Mouse (Mus musculus): ENCODE data around the gene Neurl3. TPM values are rescaled to one million over a fixed set of nuclear protein-coding genes. Genes with fewer than 3 reads are reported as not detected.
A peak's percentile ranks its signal among the peaks of the same experiment; 100 is the strongest.

The Neurl3 gene
- total RNA-seq, 2 experiments from 2014 or later = 0.53 to 0.77 TPM

GRCm38 (mm10) chr1:36298107-36298506 is 23.6 kb upstream of the Neurl3 start:
- no peak for DNase-seq (ENCODE audit: low spot score in 2 of 2)

- DNase-seq (ENCODE audit: low spot score in 2 of 2) = peak in 1 of 2 experiments; percentile 41
Observed at GRCm38 (mm10) chr1:36296466-36297149, 22.1 kb upstream of the Neurl3 start.

GRCm38 (mm10) chr1:36294402-36294801 is 19.9 kb upstream of the Neurl3 start:
- DNase-seq (ENCODE audit: low spot score in 2 of 2) = no peak

DNA sequence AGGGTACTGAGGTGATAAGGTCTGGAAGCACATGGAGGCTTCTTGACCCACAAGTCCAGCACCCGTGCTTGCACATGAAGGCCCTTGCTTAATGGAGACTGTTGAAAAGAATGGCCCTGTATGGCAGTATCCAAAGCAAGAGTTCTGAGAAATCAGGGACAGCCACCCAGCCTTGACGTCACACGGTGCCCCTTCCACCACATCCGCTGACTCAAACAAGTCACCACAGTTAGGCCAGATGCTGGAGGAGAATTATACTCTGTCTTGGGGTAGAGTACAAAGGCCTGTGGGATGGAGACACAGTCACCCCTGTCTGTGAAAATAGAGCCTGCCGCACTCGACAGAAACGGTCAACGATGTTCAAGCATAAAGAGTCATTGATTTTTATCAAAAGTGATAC is 19.0 kb upstream of the Neurl3 start:
- DNase-seq (ENCODE audit: low spot score in 2 of 2) = no peak

DNA sequence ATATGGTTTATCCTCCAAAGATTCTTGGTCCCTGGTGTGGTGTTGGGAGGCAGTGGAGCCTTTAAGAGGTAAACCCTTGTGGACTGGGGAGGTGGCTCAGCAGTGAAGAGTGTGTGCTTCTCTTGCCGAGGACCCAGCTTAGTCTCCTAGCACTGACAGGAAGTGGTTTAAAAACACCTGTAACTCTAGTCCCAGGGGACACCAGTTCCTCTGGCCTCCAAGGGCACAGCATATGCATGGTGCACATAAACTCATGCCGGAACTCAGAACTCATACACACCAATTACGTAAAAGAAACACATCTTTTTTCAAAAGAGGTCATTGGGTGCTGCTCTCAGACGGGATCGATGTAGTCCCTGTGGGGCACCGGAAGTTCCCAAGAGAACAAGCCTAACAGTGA is 7.4 kb upstream of the Neurl3 start:
- no peak for DNase-seq (ENCODE audit: low spot score in 2 of 2)

DNA sequence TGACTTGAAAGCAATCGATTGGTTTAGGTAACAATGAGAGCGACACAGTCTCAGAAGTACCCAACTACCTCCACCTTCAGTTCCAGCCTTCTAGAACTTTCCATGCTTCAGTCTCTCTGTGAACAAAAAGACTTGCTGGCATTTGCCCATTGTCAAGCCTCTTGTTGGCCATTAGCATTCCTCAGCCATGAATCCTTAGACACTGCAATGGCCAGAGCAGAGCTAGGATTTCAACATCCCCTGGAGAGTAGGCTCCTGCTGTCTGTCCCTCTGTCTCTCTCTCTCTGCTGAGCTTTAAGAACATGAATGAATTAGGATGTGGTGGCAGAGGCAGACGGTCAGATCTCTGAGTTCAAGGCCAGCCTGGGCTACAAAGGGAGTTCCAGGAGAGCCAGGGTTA is 6.5 kb upstream of the Neurl3 start:
- DNase-seq (ENCODE audit: low spot score in 2 of 2) = no peak

- peak; percentile 37 to 80 for DNase-seq (ENCODE audit: low spot score in 2 of 2)
Observed at GRCm38 (mm10) chr1:36279202-36279601, 4.7 kb upstream of the Neurl3 start.

DNA sequence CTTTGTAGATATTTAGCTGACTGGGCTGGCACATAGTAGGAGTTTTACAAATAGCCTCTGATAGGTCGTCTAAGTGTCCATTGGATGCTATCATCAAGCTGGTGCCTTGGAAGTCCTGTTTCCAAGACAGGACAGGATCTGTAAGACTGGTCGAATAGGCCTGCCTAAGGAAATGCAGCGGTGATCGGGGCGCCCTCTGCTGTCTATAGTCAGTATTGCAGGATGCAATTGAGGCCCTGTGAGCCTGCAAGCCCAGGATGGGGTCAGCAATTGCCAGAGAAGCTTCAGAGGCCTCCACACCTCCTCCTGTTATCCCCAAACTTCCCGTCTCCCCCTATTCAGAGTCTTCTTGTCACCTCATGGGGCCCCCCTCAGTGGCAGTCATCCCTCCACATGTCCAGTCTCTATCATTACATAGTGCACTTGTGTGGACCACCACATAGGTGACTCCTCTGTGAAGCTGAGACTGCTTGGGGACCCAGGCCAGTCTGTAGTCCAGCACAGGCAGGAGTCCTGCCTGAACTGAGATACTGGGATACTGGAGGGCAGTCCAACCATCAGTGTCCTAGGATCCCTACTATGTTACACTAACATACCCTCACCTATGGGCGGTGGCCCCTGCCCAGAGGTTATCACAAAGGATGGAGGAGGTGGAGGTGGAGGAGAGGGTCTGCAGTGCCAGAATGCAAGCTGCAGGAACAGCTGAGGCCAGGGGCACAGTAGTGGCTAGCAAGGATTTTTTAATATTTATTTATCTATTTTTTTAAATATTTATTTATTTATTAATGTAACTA is 3.0 kb upstream of the Neurl3 start:
- DNase-seq (ENCODE audit: low spot score in 2 of 2) = peak; percentile 29 to 74

- no peak for DNase-seq (ENCODE audit: low spot score in 2 of 2)
Observed at GRCm38 (mm10) chr1:36275635-36276389, 1.3 kb upstream of the Neurl3 start.

- DNase-seq (ENCODE audit: low spot score in 2 of 2) = no peak
Observed at GRCm38 (mm10) chr1:36273288-36273687, 1.2 kb downstream of the Neurl3 start.

DNA sequence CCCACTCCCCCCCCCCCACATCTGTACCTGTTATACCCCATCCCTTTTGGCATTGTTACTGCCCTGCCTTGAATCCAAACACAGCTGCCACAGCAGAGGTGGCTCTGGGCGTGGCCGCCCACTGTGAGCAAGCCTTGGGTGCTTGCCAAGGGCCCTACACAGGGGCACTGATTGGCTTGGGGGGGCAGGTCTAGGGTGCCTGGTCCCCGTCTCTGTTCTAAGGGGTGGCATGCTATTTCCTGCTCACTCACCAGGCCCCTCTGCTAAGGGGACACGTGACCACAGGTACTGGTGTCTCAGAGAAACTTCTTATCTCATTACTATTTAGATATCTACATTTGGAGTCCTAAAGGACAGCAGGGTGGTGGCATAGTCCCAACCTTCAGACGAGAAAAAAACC is 1.9 kb downstream of the Neurl3 start:
- DNase-seq (ENCODE audit: low spot score in 2 of 2) = no peak

DNA sequence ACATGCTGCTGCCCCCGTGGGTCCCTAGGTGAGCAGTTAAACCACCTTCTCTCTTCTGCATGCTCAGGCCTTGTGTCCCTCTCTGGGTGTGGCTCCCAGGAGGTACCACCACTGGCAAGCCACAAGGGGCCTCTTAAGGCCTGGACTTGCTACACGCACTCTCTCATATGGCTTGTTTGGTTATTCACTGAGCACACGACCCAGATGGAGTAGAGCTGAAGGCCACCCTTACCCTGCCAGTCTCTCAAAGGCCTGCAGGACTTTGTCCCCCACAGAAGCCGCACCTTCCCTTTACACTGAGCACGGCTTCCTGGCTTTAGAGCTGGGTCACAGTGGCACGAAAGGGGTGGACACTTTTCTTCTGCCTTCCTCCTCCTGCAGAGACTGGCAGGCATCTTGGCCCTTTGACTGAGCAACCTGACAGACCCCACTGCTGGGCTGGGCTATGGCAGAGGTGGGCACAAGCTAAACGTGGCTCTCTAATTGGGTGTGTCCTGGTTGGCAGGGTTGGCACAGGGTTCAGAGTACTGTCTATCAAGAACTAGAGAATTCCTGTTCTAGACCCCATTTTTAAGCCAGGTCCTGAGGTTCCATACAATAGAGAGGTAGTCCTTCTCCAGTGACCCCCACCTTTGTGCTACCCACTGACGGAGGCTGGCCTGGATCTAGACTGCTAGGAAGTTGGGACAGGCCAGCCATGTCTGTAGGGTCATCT is 2.8 kb downstream of the Neurl3 start:
- no peak for DNase-seq (ENCODE audit: low spot score in 2 of 2)

GRCm38 (mm10) chr1:36270666-36271065 is 3.8 kb downstream of the Neurl3 start:
- DNase-seq (ENCODE audit: low spot score in 2 of 2) = no peak

DNA sequence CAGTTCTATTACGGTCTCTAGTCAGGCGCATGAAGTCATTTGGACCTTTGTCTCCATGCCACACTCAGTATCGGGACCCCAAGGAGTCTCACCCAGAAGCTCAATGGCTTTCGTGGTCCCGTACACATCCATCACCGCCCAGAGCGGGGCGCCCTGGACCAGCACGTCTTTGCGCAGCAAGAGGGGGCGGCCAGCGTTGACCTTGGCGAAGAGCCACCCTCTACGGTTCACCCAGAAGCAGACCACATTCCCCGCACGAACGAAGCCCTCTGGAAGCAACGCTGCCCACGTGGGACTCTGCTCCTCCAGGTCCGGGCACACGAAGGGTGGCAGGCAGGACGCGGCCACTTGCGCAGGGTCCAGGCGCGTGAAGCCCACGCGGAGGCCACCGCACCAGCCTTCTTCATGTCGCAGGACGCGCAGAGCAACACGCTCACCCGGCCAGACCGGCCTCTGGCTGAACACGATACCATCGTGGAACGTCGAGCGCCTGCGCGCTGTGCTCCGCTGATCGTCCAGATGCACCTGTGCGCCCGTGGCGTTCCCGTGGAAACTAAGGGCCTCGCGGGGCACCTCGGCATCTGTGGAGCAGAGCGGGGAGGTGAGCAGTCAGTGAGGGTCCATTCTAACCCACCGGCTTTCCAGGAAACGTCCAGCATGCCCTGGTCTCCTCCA is 5.2 kb downstream of the Neurl3 start:
- no peak for DNase-seq (ENCODE audit: low spot score in 2 of 2)

DNA sequence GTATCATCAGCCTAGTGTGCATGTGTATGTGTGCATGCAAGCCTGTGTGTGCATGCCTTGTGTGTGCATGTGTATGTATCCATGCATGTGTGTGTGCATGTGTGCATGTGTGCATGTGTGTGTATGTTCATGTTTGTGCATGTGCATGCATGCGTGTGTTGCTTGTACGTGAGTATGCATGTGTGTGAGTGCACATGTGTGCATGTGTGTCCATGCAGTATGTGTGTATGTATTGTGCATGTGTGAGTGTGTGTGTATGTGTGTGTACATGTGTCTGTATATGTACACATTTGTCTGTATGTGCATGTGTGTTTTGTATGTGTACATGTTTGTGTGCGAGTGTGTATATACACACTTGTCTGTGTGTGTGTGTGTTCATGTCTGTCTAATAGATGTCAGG is 6.9 kb downstream of the Neurl3 start:
- no peak for DNase-seq (ENCODE audit: low spot score in 2 of 2)

GRCm38 (mm10) chr1:36266293-36266692 is 8.2 kb downstream of the Neurl3 start:
- no peak for DNase-seq (ENCODE audit: low spot score in 2 of 2)

- DNase-seq (ENCODE audit: low spot score in 2 of 2) = no peak
Observed at GRCm38 (mm10) chr1:36263833-36264488, 10.5 kb downstream of the Neurl3 start.

DNA sequence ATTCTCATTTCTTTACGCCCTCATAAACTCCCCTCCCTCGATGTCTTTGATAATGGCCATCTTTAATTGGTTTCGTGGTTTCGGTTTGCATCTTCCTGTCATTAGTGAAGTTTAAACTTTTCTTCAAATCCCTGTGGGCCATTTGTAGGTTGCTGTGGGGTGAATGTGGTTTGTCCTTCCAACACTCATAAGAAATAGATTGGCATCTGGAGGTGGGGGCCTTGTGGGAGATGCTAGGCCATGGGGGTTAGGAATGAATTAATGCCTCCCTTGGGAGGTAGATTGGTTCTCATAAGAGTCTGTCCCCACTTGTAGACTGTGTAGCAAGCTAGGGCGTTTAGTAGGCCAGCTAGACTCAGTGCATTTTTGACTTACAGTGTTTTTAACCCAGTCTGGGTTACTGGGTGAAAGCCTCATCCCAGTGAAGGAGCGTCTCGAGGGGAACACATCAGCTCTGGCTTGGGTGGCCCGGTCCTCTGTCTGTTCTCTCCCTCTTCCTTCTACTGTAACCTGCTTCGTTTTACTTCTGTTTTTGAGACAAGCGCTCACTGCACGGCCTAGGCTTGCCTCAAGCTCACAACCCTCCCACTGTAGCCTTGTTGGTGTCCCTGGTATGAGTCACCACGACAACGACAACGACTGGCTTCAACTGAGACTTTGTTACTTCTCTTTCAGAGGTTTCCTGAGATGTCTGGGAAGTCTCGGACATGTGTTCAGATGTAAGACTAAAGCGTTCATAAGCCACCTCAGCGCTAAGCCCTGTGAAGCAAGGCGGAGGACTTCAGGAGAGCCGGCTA is 12.6 kb downstream of the Neurl3 start:
- DNase-seq (ENCODE audit: low spot score in 2 of 2) = no peak

GRCm38 (mm10) chr1:36260418-36260817 is 14.1 kb downstream of the Neurl3 start:
- DNase-seq (ENCODE audit: low spot score in 2 of 2) = no peak
